Mouse (Mus musculus): Measurements from ENCODE around the gene Ccdc185. TPM values are rescaled to one million over a fixed set of nuclear protein-coding genes. Genes with fewer than 3 reads are reported as not detected.

The Ccdc185 gene
- polyA plus RNA-seq, 1 experiment = not detected

DNA sequence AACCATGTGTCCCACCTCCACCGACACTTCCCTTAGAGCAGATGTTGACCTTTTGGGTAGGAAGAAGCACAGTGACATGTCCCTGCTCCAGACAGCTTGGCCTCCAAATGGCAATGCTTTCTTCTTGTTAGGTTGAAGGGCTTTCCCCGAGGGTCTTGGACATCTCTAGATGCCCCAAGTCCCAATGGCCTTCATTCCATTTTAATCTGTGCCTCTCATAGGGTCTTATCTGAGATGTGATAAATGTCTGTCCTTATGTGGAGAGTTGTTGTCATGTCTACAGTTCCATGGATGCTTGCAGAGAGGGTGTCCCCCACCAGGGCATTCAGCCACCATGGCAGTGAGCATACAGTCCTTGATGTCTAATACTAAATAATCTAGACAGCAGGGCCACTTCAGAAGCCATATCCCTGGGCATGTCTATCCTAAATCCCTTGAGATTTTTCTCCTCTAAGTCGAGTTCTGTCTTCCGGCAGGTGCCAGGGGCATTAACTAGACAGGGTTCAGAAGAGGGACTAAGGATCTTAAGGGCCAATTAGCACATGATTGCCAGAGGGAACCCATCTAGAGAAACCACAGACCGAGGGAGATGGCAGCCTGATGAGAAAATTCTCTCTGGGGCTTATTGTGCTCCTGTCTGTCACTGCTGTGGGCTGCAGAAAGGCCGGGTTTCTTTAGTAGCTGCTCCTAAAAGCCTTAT is 34.6 kb downstream of the Ccdc185 start:
- no peaks in the 10 kb centered on the region for H3K4me1 ChIP-seq (ENCODE audit: control insufficient read depth, insufficient read depth, low read length)
- 78% methylated on average over 6 of the region's 6 CpGs for WGBS
- no peak overlapping the region for H3K27ac ChIP-seq (ENCODE audit: insufficient read depth, low read depth, low read length)
- no peak for TF ChIP-seq CTCF (IDR thresholded peaks at IDR 0.05; ENCODE audit: insufficient read depth, low read depth, low read length)
- TF ChIP-seq POLR2A (IDR thresholded peaks at IDR 0.05; ENCODE audit: insufficient read depth, low read depth, low read length) = no peak
- H3K4me3 ChIP-seq (ENCODE audit: insufficient read depth, low read depth, low read length) = no peak overlapping the region

DNA sequence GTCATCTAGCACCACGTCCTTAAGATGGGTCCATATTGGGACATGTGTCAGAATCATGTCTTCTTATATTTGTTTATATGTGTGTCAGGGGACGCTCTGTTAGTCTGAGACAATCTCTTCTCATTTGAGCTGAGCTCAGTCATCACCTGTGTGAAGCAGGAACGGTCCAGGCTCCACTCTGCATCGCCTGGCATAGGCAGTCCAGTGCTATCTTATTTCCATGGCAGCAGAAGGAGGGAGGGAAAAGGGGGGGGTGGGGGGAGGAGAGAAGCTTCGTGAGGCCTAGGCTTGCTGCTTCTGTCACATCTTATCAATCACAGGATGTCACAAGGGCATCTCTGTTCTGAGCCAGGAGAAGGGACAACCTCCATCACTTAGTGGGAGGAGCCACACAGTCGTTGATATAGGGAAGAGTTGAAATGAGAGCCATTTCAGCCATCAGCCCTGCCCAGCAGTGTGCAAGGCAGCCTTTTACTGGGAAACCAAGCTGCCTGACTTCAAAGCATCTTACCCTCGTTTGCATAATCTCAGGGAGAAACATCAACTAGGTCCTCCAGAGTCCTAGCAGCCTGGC is 37.5 kb downstream of the Ccdc185 start:
- no peak overlapping the region for H3K27ac ChIP-seq (ENCODE audit: insufficient read depth, low read depth, low read length)
- WGBS = 46% methylated on average over 7 of the region's 7 CpGs
- H3K4me1 ChIP-seq (ENCODE audit: control insufficient read depth, insufficient read depth, low read length) = no peaks in the 10 kb centered on the region
- TF ChIP-seq POLR2A (IDR thresholded peaks at IDR 0.05; ENCODE audit: insufficient read depth, low read depth, low read length) = no peak
- no peak for TF ChIP-seq CTCF (IDR thresholded peaks at IDR 0.05; ENCODE audit: insufficient read depth, low read depth, low read length)
- no peak overlapping the region for H3K4me3 ChIP-seq (ENCODE audit: insufficient read depth, low read depth, low read length)

DNA sequence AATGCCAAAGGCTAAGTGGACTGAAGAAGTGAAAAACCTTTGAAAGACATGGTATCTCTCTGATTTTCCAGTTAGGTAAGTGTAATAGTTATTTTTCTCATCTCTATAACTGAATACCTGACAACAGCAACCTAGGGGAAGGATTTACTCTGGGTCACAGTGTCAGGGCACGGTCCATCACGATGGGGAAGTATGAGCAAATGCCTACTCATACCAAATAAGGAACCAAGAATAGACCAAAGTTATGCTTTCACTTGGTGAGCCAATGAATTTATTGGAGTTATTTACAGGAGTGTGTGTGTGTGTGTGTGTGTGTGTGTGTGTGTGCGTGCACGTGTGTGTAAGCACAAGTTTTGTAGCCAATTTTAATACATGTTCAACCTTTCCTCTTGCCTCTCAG is 41.5 kb downstream of the Ccdc185 start:
- no peak for TF ChIP-seq CTCF (IDR thresholded peaks at IDR 0.05; ENCODE audit: insufficient read depth, low read depth, low read length)
- no peak for TF ChIP-seq POLR2A (IDR thresholded peaks at IDR 0.05; ENCODE audit: insufficient read depth, low read depth, low read length)

DNA sequence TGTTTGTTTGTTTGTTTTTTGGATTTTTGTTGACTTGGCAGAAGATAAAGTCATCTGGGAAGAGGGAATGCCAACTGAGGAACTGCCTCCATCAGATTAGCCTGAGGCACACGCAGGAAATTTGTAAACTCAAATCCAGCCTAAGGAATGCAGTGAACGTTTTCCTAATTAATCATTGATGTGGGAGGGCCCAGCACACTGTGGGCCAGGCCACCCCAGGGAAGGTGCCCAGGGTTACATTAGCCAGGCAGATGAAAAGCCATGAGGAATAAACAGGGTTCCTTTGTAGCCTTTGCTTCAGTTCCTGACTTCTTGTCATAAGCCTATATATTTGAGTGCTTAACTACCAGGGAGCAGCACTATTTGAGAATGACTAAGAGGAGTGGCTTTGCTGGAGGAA is 44.1 kb downstream of the Ccdc185 start:
- peaks cover 6% of the 10 kb centered on the region; the same call in 1 of the 2 replicates for H3K4me1 ChIP-seq (ENCODE audit: control insufficient read depth, insufficient read depth, low read length)
- H3K27ac ChIP-seq (ENCODE audit: insufficient read depth, low read depth, low read length) = no peak overlapping the region
- no peak overlapping the region for H3K4me3 ChIP-seq (ENCODE audit: insufficient read depth, low read depth, low read length)
- TF ChIP-seq POLR2A (IDR thresholded peaks at IDR 0.05; ENCODE audit: insufficient read depth, low read depth, low read length) = no peak
- TF ChIP-seq CTCF (IDR thresholded peaks at IDR 0.05; ENCODE audit: insufficient read depth, low read depth, low read length) = no peak
- 61% methylated on average over 2 of the region's 2 CpGs for WGBS

More for the DNA sequence above, 41.5 kb downstream of the Ccdc185 start:
- WGBS = 97% methylated on average over 4 of the region's 4 CpGs
- no peaks in the 10 kb centered on the region for H3K4me1 ChIP-seq (ENCODE audit: control insufficient read depth, insufficient read depth, low read length)
- no peak overlapping the region for H3K4me3 ChIP-seq (ENCODE audit: insufficient read depth, low read depth, low read length)
- H3K27ac ChIP-seq (ENCODE audit: insufficient read depth, low read depth, low read length) = no peak overlapping the region

DNA sequence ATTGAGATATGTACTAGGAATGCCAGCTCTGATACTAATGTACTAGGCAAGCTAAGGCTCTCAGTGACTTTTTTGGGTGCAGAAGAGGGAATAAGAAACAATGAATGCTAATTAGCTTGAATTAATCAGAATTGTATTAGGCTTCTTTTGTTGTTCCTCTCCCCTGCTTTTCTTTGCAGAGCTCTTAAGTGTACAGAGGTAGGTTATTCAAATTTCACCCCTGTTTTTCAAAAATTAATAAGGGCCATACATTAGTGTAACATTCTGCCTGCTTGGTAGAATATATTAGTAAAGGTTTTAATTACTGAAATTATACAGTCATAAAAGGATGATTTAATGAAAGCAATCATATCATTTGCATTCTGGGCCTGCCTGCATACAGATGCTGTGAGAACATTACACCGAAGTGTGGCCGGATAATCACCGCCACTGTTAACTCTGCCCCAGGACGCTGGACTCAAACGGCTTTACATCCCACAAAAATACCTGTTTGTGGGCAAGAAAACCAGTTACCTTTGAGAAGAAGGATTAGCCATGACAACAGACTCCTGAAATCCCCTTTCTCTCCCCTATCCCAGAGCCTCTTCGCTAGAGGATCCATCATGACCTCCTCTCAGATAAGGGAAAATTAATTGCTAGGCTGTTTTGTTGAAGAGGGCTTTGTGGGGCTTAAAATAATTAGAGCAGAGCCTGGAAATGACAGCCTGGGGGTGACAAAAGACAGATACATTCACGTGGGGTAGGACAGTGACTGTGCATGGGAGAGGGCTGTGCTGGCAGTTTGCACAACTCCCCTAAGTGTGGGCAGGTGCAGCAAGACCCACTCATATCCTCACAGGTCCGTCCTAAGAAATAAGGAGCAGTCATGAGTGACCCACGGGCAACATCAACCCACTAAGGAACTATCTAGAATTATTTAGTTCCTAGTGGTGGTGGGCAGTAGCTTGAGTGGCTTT is 49.3 kb downstream of the Ccdc185 start:
- TF ChIP-seq CTCF (IDR thresholded peaks at IDR 0.05; ENCODE audit: insufficient read depth, low read depth, low read length) = no peak
- TF ChIP-seq POLR2A (IDR thresholded peaks at IDR 0.05; ENCODE audit: insufficient read depth, low read depth, low read length) = no peak
- peaks cover 6% of the 10 kb centered on the region; the same call in 1 of the 2 replicates for H3K4me1 ChIP-seq (ENCODE audit: control insufficient read depth, insufficient read depth, low read length)
- H3K27ac ChIP-seq (ENCODE audit: insufficient read depth, low read depth, low read length) = no peak overlapping the region
- 68% methylated on average over 9 of the region's 9 CpGs for WGBS
- H3K4me3 ChIP-seq (ENCODE audit: insufficient read depth, low read depth, low read length) = no peak overlapping the region

Other genes starting within 250 kb of the Ccdc185 start
- gene Capn2, start 231.6 kb downstream of the Ccdc185 start, polyA plus RNA-seq (2012; ENCODE audit: insufficient read depth, insufficient read length, low replicate concordance, missing spikeins) = not detected in 2 replicates
- not detected in 2 replicates for gene Capn8, start 184.2 kb downstream of the Ccdc185 start, polyA plus RNA-seq (2012; ENCODE audit: insufficient read depth, insufficient read length, low replicate concordance, missing spikeins)
- not detected in 2 replicates for gene Susd4, start 14.7 kb upstream of the Ccdc185 start, polyA plus RNA-seq (2012; ENCODE audit: insufficient read depth, insufficient read length, low replicate concordance, missing spikeins)
- not detected in 2 replicates for gene Tlr5, start 205.6 kb upstream of the Ccdc185 start, polyA plus RNA-seq (2012; ENCODE audit: insufficient read depth, insufficient read length, low replicate concordance, missing spikeins)

Measured in olfactory bulb, adult 2 months (tissue).